Mouse (Mus musculus): ENCODE data around the gene Gnai3.
A peak's percentile ranks its signal among the peaks of the same experiment; 100 is the strongest.

DNA sequence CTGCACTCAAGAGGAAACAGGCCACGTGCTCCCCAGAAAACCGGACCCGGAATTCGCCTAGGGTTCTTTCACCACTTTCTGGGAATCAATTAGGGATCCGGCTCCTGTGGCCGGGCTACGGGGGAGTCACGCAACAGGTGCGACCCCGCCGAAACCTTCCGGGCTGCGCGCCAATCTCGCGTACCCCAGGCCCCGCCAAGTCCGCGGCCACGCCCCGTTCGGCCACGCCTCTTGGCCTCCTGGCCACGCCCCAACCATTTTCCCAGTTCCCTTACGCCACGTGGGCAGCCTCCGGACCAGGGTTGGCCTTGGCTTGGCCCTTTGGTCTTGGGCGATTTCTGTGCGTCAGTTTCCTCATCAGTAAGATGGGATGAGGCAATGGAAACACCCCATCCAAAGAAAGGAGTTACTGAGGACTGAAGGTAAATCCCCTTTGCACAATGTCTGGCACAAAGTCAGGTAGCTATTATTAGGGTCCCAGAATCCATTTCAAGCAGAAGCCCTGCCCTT lies 59.4 kb downstream of the Gnai3 start, which contains the start of gene Ampd2:
- no peak for TF ChIP-seq CTCF (conservative IDR thresholded peaks at IDR 0.05 in 1 of 2, IDR thresholded peaks at IDR 0.05 in 1 of 2; ENCODE audit: low read depth in 2 of 2, low read length in 2 of 2)
- peak; percentile 95 for TF ChIP-seq POLR2A (IDR thresholded peaks at IDR 0.05; ENCODE audit: low read depth, low read length)
- peak; percentile 40; the same call in 1 of the 2 replicates for TF ChIP-seq HCFC1 (IDR thresholded peaks at IDR 0.05; ENCODE audit: low read depth, low read length)
- no peak for TF ChIP-seq CHD2 (IDR thresholded peaks at IDR 0.05; ENCODE audit: low read length)
- TF ChIP-seq GABPA (IDR thresholded peaks at IDR 0.05; ENCODE audit: insufficient replicate concordance, low read depth, low read length): no peak
- TF ChIP-seq USF2 (conservative IDR thresholded peaks at IDR 0.05; ENCODE audit: low read depth, low read length): peak; percentile 55
- TF ChIP-seq MYC (IDR thresholded peaks at IDR 0.05; ENCODE audit: low read depth, low read length): peak; percentile 99
- no peak for TF ChIP-seq JUND (conservative IDR thresholded peaks at IDR 0.05; ENCODE audit: low read depth, low read length)
- TF ChIP-seq MAX (IDR thresholded peaks at IDR 0.05; ENCODE audit: low read length): peak; percentile 97
- no peak for TF ChIP-seq EP300 (IDR thresholded peaks at IDR 0.05; ENCODE audit: low read length)
- no peak for TF ChIP-seq MAZ (IDR thresholded peaks at IDR 0.05; ENCODE audit: low read depth, low read length)
